Mouse (Mus musculus) adrenal gland, postnatal 25 days (tissue): ENCODE measurements around the gene Aplp1. TPM values are rescaled to one million over a fixed set of nuclear protein-coding genes. Genes with fewer than 3 reads are reported as not detected.

Experiments used
- DNase-seq: peaks from one replicate; pipeline ENCODE4 v3.0.0; 2021; ENCODE audit warnings: mixed read lengths
- total RNA-seq: library from RNA; stranded (reverse); gene quantifications from 2 replicates; pipeline ENCODE4 v1.2.3, GENCODE M21; 2021

Gene Aplp1
- total RNA-seq, 1 experiment from 2014 or later, result 29.9 TPM

DNA sequence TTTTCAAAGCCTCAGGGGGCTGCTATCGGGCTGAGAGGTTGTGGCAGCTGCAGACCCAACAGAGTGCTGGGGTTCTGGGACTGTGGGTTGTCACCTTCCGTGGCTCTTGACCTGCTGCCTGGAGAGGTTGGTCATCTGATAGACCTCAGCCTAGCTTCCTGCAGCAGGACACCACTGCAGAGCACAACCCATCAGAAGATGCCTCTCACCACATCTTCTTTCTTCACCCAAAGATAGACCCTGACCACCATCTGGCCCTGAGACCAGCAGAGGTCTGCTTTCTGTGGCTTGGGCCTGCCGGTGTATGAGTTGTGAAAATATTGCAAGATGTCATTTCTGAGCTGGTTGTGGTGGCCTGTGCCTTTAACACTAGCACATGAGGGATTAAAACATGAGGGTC is 34.3 kb downstream of the Aplp1 start:
- DNase-seq, result no peak

DNA sequence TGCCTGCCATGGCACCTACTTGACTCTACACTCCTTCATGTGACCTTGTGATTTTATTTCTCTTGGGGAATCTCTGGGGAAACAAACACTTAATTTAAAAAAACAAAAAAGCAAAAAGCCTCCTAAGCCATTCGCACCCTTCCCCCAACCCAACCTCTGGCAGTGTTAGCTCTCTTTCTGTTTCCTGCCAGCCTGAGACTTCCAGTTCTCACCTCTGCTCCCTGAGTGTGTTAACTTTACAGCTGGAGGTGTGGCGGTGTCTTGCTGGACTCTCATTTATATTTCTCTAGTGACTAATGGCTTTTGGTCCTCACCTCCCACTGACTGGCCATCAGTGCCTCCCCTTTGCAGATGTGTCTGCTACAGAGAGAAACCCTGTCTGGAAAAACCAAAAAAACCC is 35.5 kb downstream of the Aplp1 start:
- DNase-seq, result no peak

GRCm38 (mm10) chr7:30408639-30409038 is 36.7 kb downstream of the Aplp1 start:
- DNase-seq, result no peak

DNA sequence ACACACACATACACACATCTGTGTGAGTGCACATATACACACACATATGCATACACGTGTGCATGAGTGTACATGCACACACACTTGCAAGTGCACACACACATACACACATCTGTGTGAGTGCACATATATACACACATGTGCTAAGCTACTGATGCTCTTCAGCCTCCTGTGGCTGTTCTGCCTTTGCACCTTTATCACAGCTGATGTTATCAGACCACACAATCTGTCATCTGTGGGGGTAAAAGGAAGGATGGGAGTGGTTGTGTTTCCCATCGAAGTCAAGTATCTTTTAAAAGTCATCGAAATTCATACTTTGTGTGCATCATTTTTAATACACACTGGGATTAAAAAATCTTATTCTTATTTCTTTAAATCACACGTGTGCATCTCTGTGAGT is 43.0 kb downstream of the Aplp1 start:
- DNase-seq, result no peak

DNA sequence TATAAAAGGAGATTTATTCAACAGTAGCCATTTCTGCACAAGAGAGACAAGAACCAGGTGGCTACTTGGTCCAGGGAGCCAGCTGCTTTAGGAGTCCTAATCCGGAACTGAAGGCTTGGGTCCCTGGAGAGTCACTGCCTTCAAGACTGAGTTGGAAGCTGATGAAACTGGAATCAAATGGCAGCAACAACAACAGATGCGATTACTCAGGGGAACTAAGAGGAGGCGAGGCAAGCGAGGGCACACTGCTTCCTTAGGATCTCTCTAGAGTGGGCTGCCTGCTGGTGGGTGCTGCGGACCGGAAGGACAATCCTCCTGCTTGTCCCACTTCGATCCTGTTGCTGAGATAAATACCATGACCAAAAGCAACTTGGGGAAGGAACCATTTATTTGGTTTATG is 45.7 kb downstream of the Aplp1 start:
- DNase-seq, result no peak

GRCm38 (mm10) chr7:30394871-30395270 is 50.5 kb downstream of the Aplp1 start:
- DNase-seq, result no peak

- no peak for DNase-seq
Observed at GRCm38 (mm10) chr7:30394379-30394778, 51.0 kb downstream of the Aplp1 start.

DNA sequence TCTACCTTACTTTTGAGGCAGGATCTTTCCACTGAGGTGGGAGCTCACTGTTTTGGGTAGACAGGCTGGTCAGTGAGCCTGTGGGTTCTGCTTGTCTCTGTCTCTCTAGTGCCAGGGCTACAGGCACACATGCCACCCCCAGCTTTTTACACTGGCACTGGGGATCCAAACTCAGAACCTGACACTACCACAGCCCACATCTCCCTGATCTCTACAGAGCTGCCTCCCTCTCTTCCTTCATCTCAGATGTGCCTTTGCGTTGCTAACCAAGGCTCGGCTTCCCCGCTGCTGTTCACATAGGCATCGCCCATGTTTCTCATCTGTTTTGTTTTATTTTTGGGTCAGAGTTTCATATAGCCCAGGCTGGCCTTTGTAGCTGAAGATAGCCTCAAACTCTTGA is 51.7 kb downstream of the Aplp1 start:
- DNase-seq, result no peak

DNA sequence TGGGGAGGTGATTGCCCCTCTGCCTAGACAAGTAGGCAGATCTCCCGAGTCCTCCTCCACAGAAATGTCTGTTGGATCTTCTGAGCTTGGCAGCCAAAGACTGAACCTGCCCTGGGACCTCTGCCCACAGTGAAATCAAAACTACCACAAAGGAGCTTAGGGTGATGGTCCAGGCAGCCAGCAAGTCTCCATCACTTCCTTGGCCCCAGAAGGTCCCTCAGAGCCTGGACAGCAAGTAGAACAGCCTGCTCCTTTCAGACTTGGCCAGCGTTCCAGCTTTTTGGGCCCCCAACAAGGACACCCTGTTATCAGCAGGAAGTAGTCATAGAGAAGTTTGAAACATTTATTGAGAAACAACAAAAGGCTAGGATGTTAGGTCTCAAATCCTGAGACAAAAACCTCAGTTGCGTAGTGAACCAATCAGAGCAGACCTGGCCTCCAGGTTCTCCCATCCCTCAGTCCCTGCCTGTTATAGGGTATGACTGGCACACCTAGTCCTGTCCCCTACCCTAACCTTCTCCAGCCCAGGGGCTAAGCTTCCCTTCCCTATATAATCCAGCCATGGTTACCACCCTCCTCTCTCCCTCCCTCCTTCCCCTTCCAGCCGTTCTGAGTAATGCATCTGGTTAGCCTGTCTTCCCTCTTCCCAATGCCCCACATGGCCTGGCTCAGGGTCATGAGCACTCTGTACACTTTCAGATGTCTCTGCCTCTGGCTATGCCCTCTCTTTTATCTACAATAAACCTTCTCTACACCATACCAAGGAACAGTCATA is 52.4 kb downstream of the Aplp1 start:
- no peak for DNase-seq

Other genes with a start within 250 kb of the Aplp1 start
- gene Capns1, start 246.7 kb downstream of the Aplp1 start, total RNA-seq, result 624 and 670 TPM in 2 replicates
- 63.2 and 71.6 TPM in 2 replicates for gene Polr2i, start 213.6 kb downstream of the Aplp1 start, total RNA-seq
- 77.0 and 86.6 TPM in 2 replicates for gene Tbcb, start 213.3 kb downstream of the Aplp1 start, total RNA-seq
- not detected in 2 replicates for gene Ovol3, start 209.8 kb downstream of the Aplp1 start, total RNA-seq
- gene Thap8, start 165.4 kb downstream of the Aplp1 start, total RNA-seq, result 1.2 TPM in 1 of 2 replicates, not detected in the other
- 7.2 and 8.4 TPM in 2 replicates for gene Wdr62, start 165.1 kb downstream of the Aplp1 start, total RNA-seq
- 21.1 and 29.5 TPM in 2 replicates for gene Clip3, start 153.8 kb downstream of the Aplp1 start, total RNA-seq
- gene Alkbh6, start 136.8 kb downstream of the Aplp1 start, total RNA-seq, result 51.6 and 59.2 TPM in 2 replicates
- gene Syne4, start 130.7 kb downstream of the Aplp1 start, total RNA-seq, result 29.0 and 41.3 TPM in 2 replicates
- 1.5 and 2.0 TPM in 2 replicates for gene E130208F15Rik, start 123.8 kb downstream of the Aplp1 start, total RNA-seq
- 13.1 and 14.1 TPM in 2 replicates for gene Sdhaf1, start 121.6 kb downstream of the Aplp1 start, total RNA-seq
- 16.6 and 19.4 TPM in 2 replicates for gene Lrfn3, start 82.8 kb downstream of the Aplp1 start, total RNA-seq
- 14.9 and 15.0 TPM in 2 replicates for gene Tyrobp, start 31.8 kb downstream of the Aplp1 start, total RNA-seq
- 2.6 TPM in 1 of 2 replicates, not detected in the other for gene Hcst, start 25.7 kb downstream of the Aplp1 start, total RNA-seq
- 1.2 and 2.1 TPM in 2 replicates for gene Nfkbid, start 23.8 kb downstream of the Aplp1 start, total RNA-seq
- not detected in 2 replicates for gene Kirrel2, start 12.2 kb upstream of the Aplp1 start, total RNA-seq
- gene Nphs1, start 12.8 kb upstream of the Aplp1 start, total RNA-seq, result not detected in 2 replicates
- 1.6 TPM in 1 of 2 replicates, not detected in the other for gene Prodh2, start 48.1 kb upstream of the Aplp1 start, total RNA-seq
- gene Arhgap33, start 89.5 kb upstream of the Aplp1 start, total RNA-seq, result 5.6 and 7.4 TPM in 2 replicates
- gene Hspb6, start 106.6 kb upstream of the Aplp1 start, total RNA-seq, result 30.2 and 33.5 TPM in 2 replicates
- 14.8 TPM in 2 replicates for gene Proser3, start 106.8 kb upstream of the Aplp1 start, total RNA-seq
- gene Lin37, start 114.3 kb upstream of the Aplp1 start, total RNA-seq, result 56.9 and 67.6 TPM in 2 replicates
- 71.9 and 81.8 TPM in 2 replicates for gene U2af1l4, start 117.8 kb upstream of the Aplp1 start, total RNA-seq
- 6.3 and 8.0 TPM in 2 replicates for gene Gm49396, start 117.8 kb upstream of the Aplp1 start, total RNA-seq
- 148 and 160 TPM in 2 replicates for gene Psenen, start 118.1 kb upstream of the Aplp1 start, total RNA-seq
- 4.4 and 6.7 TPM in 2 replicates for gene Igflr1, start 119.9 kb upstream of the Aplp1 start, total RNA-seq
- 60.7 and 73.7 TPM in 2 replicates for gene Kmt2b, start 143.2 kb upstream of the Aplp1 start, total RNA-seq
- 0.33 and 0.71 TPM in 2 replicates for gene Zbtb32, start 153.4 kb upstream of the Aplp1 start, total RNA-seq
- gene Upk1a, start 167.3 kb upstream of the Aplp1 start, total RNA-seq, result 0.36 TPM in 1 of 2 replicates, not detected in the other
- gene Cox6b1, start 180.6 kb upstream of the Aplp1 start, total RNA-seq, result 1,003 and 1,219 TPM in 2 replicates
- not detected in 2 replicates for gene Etv2, start 190.3 kb upstream of the Aplp1 start, total RNA-seq
- gene Rbm42, start 204.8 kb upstream of the Aplp1 start, total RNA-seq, result 78.4 and 87.5 TPM in 2 replicates
- 12.6 and 13.5 TPM in 2 replicates for gene Haus5, start 219.5 kb upstream of the Aplp1 start, total RNA-seq
- not detected in 2 replicates for gene Pmis2, start 226.1 kb upstream of the Aplp1 start, total RNA-seq